In genomic region chr2:80579253-80579891, GRCm38 (mm10) we compare ENCODE assay signal across 9 mouse cellular contexts. TPM values are rescaled to one million over a fixed set of nuclear protein-coding genes. Genes with fewer than 3 reads are reported as not detected.
DNase-seq lines count a peak whose midpoint lies in the region; ATAC-seq lines count a peak whose summit lies in the region.
"Had no signal": no experiment of that assay in that cellular context is flagged by ENCODE, and none has a peak within 500 bp of the region (broad histone marks: within the 10 kb centered on the region; RNA-seq: fewer than 3 reads in every experiment).

No protein-coding gene starts in this region.

- H3K9me3 ChIP-seq in hindbrain, embryonic 13.5 days: no peaks in the 10 kb centered on the region
- no peaks in the 10 kb centered on the region for H3K9me3 ChIP-seq in midbrain, embryonic 14.5 days (ENCODE audit: control insufficient read depth, low read length)
- H3K9me3 ChIP-seq: G1E had no signal

- ATAC-seq in hindbrain, embryonic 13.5 days (ENCODE audit: low FRiP score): no peak
- ATAC-seq in midbrain, embryonic 14.5 days (ENCODE audit: low FRiP score, low TSS enrichment): no peak

- peak overlapping the region; percentile 72 for H3K4me2 ChIP-seq in hindbrain, embryonic 13.5 days
- peak overlapping the region; percentile 81 for H3K4me2 ChIP-seq in midbrain, embryonic 14.5 days (ENCODE audit: low read length)

- no peaks in the 10 kb centered on the region for H3K27me3 ChIP-seq in hindbrain, embryonic 13.5 days
- H3K27me3 ChIP-seq in midbrain, embryonic 14.5 days (ENCODE audit: control insufficient read depth, insufficient read depth, low read length): no peaks in the 10 kb centered on the region

- H3K27ac ChIP-seq in hindbrain, embryonic 13.5 days: no peak overlapping the region
- H3K27ac ChIP-seq in midbrain, embryonic 14.5 days (replicated peaks; ENCODE audit: low read depth, low read length): no peak overlapping the region

- H3K4me1 ChIP-seq in hindbrain, embryonic 13.5 days (replicated peaks): peaks cover 20% of the 10 kb centered on the region
- H3K4me1 ChIP-seq in midbrain, embryonic 14.5 days (ENCODE audit: control insufficient read depth, insufficient read depth, low read length): peaks cover 16% of the 10 kb centered on the region

- DNase-seq in heart, adult 8-10 months (ENCODE audit: low spot score): peak; percentile 33
- no peak for DNase-seq in heart, postnatal 4 days
- DNase-seq in Muller cell, postnatal 12 days (ENCODE audit: inconsistent ontology term): peak; percentile 33
- DNase-seq in midbrain, embryonic 14.5 days: no peak
- no peak for DNase-seq in cerebellum, adult 8-10 months
- no peak for DNase-seq in layer of hippocampus, adult 8-10 months (ENCODE audit: low spot score in 2 of 2)
- DNase-seq in gastrocnemius, postnatal 25 days: no peak

- H3K4me3 ChIP-seq in hindbrain, embryonic 13.5 days: peak overlapping the region; percentile 87
- H3K4me3 ChIP-seq in midbrain, embryonic 14.5 days (replicated peaks; ENCODE audit: low read depth, low read length): peak overlapping the region; percentile 86

- 50% methylated on average over 6 of the region's 6 CpGs for WGBS in hindbrain, embryonic 13.5 days
- 50% methylated on average over 6 of the region's 6 CpGs for WGBS in midbrain, embryonic 14.5 days

- peak overlapping the region; percentile 65 for H3K9ac ChIP-seq in hindbrain, embryonic 13.5 days
- H3K9ac ChIP-seq in midbrain, embryonic 14.5 days (replicated peaks; ENCODE audit: low read length): no peak overlapping the region

- no peaks in the 10 kb centered on the region for H3K36me3 ChIP-seq in hindbrain, embryonic 13.5 days
- no peaks in the 10 kb centered on the region for H3K36me3 ChIP-seq in midbrain, embryonic 14.5 days (ENCODE audit: control insufficient read depth, insufficient read depth, low read length)

RNA-seq across cellular contexts. Expression of gene Nckap1, which starts 1.8 kb away (rescaled TPM):
- 10 to 100 TPM; 51.5 to 68.0 (median 61.8) TPM for total RNA-seq in heart, adult 8-10 months (2022)
- total RNA-seq in heart, postnatal 4 days (2021): 100 to 1,000 TPM in 1 of 2 experiments, 10 to 100 TPM in 1; 98.5 to 109 TPM
- 78.4 and 83.8 TPM in 2 replicates for polyA plus RNA-seq in hindbrain, embryonic 13.5 days (2015; fragmentation: Nextera tagmentation; extraction: Ambion mirVana)
- polyA plus RNA-seq in midbrain, embryonic 14.5 days (2014; fragmentation: Nextera tagmentation; extraction: Ambion mirVana): 82.3 and 94.7 TPM in 2 replicates
- total RNA-seq in layer of hippocampus, adult 8-10 months (2022): 100 to 1,000 TPM; 456 to 567 (median 512) TPM
- total RNA-seq in gastrocnemius, postnatal 25 days (2021): 10 to 100 TPM; 42.1 to 49.0 TPM

RNA-seq across cellular contexts. Expression of gene Dusp19, which starts 37.5 kb away (rescaled TPM):
- 10 to 100 TPM in 2 of 4 experiments, 1 to 10 TPM in 2; 8.4 to 10.9 (median 9.3) TPM for total RNA-seq in heart, adult 8-10 months (2022)
- 1 to 10 TPM; 5.0 to 6.6 TPM for total RNA-seq in heart, postnatal 4 days (2021)
- 18.3 and 18.4 TPM in 2 replicates for polyA plus RNA-seq in hindbrain, embryonic 13.5 days (2015; fragmentation: Nextera tagmentation; extraction: Ambion mirVana)
- polyA plus RNA-seq in midbrain, embryonic 14.5 days (2014; fragmentation: Nextera tagmentation; extraction: Ambion mirVana): 17.5 and 20.0 TPM in 2 replicates
- 10 to 100 TPM; 23.2 to 30.7 (median 26.7) TPM for total RNA-seq in layer of hippocampus, adult 8-10 months (2022)
- 1 to 10 TPM; 8.5 TPM for total RNA-seq in gastrocnemius, postnatal 25 days (2021)

RNA-seq across cellular contexts. Expression of gene Nup35, which starts 37.7 kb away (rescaled TPM):
- total RNA-seq in heart, adult 8-10 months (2022): 1 to 10 TPM; 5.7 to 9.4 (median 7.4) TPM
- total RNA-seq in heart, postnatal 4 days (2021): 10 to 100 TPM; 10.1 to 13.4 TPM
- polyA plus RNA-seq in hindbrain, embryonic 13.5 days (2015; fragmentation: Nextera tagmentation; extraction: Ambion mirVana): 55.4 and 57.6 TPM in 2 replicates
- 60.2 and 61.6 TPM in 2 replicates for polyA plus RNA-seq in midbrain, embryonic 14.5 days (2014; fragmentation: Nextera tagmentation; extraction: Ambion mirVana)
- total RNA-seq in layer of hippocampus, adult 8-10 months (2022): 10 to 100 TPM; 15.0 to 22.8 (median 19.2) TPM
- 1 to 10 TPM; 7.9 to 9.5 TPM for total RNA-seq in gastrocnemius, postnatal 25 days (2021)

Comparison
In these comparisons a context has a peak if more than half of its experiments do, and no peak if none do; other contexts are left out.
1. DNase-seq: peak in heart, adult 8-10 months (single experiment) and Muller cell, postnatal 12 days (single experiment); none in heart, postnatal 4 days (single experiment), midbrain, embryonic 14.5 days (single experiment), cerebellum, adult 8-10 months (single experiment), layer of hippocampus, adult 8-10 months (0 of 2) and gastrocnemius, postnatal 25 days (single experiment).
2. RNA of gene Nckap1, which starts 1.8 kb away (total RNA-seq): 456 to 567 TPM in layer of hippocampus, adult 8-10 months; 98.5 to 109 TPM in heart, postnatal 4 days, 51.5 to 68.0 TPM in heart, adult 8-10 months and 42.1 to 49.0 TPM in gastrocnemius, postnatal 25 days; every median in the first group is over 4 times any median in the second.